Mouse (Mus musculus) ES-E14 (cell line): Measurements from ENCODE around the gene Phf2. TPM values are rescaled to one million over a fixed set of nuclear protein-coding genes. Genes with fewer than 3 reads are reported as not detected.

Source experiments
- DNase-seq: peaks from one replicate; pipeline ENCODE4 v3.0.0-alpha.2; 2013; ENCODE audit warnings: low read depth, low spot score
- H3K27ac ChIP-seq: 2 replicates; pipeline ENCODE4 v1.5.1; 2012; ENCODE audit warnings: low read depth, mild to moderate bottlenecking, low read length, moderate library complexity, mixed read lengths; ENCODE audit not compliant: poor library complexity, insufficient read depth, severe bottlenecking
- H3K36me3 ChIP-seq: 2 replicates; pipeline ENCODE4 v1.6.1; 2012; ENCODE audit warnings: mild to moderate bottlenecking, low read length, moderate library complexity, mixed read lengths; ENCODE audit not compliant: control insufficient read depth, poor library complexity, insufficient read depth, severe bottlenecking
- H3K4me1 ChIP-seq, 2 experiments: fragments of 150-350 bp in 1 of 2; sonication (generic) in 1 of 2; 2 replicates each; pipeline ENCODE4 v1.6.1; 2012; ENCODE audit warnings: low read length in 2 of 2, mild to moderate bottlenecking in 1 of 2, mixed read lengths in 1 of 2; ENCODE audit not compliant: control insufficient read depth in 2 of 2, insufficient read depth in 2 of 2, poor library complexity in 1 of 2
- H3K4me3 ChIP-seq, 2 experiments: fragments of 150-350 bp in 1 of 2; sonication (generic) in 1 of 2; 2 replicates each; pipeline ENCODE4 v1.5.1; 2012; ENCODE audit warnings: low read length in 2 of 2, low read depth in 1 of 2, mild to moderate bottlenecking in 1 of 2, mixed read lengths in 1 of 2; ENCODE audit not compliant: insufficient read depth in 1 of 2, poor library complexity in 1 of 2, severe bottlenecking in 1 of 2
- H3K9ac ChIP-seq: 2 replicates; pipeline ENCODE4 v1.6.1; 2012; ENCODE audit warnings: low read depth, mild to moderate bottlenecking, low read length, mixed read lengths; ENCODE audit not compliant: poor library complexity, insufficient read depth, severe bottlenecking
- H3K9me3 ChIP-seq: fragments of 150-350 bp; sonication (generic); 2 replicates; pipeline ENCODE4 v1.6.1; 2012; ENCODE audit warnings: low read depth, mild to moderate bottlenecking, low read length; ENCODE audit not compliant: control insufficient read depth, insufficient read depth
- CHD2 ChIP-seq: IDR thresholded peaks from 2 replicates; pipeline ENCODE4 v1.6.1; 2014; ENCODE audit warnings: mild to moderate bottlenecking, low read depth, low read length, inconsistent platforms
- HCFC1 ChIP-seq: IDR thresholded peaks from 2 replicates; pipeline ENCODE4 v1.6.1; 2012; ENCODE audit warnings: low read length, inconsistent platforms, borderline replicate concordance; ENCODE audit not compliant: insufficient read depth
- MAFK ChIP-seq: IDR thresholded peaks from 2 replicates; pipeline ENCODE4 v1.6.1; 2014; ENCODE audit warnings: mild to moderate bottlenecking, low read depth, low read length, inconsistent platforms; ENCODE audit not compliant: insufficient read depth
- ZC3H11A ChIP-seq: IDR thresholded peaks from 2 replicates; pipeline ENCODE4 v1.6.1; 2012; ENCODE audit warnings: low read depth, mild to moderate bottlenecking, inconsistent platforms, low read length, borderline replicate concordance
- ZNF384 ChIP-seq: IDR thresholded peaks from 2 replicates; pipeline ENCODE4 v1.6.1; 2012; ENCODE audit warnings: low read depth, low read length, inconsistent platforms
- in situ Hi-C, 2 experiments: fragments of 600-800 bp; cut with MboI; formaldehyde crosslinking; loops; one replicate each; pipeline ENCODE4 v1.15.1; 2025; ENCODE audit warnings: low sequenced_read_pairs in 2 of 2, inconsistent platforms in 1 of 2; ENCODE audit not compliant: unreplicated experiment in 2 of 2
- total RNA-seq: library from RNA; depleted of rRNA; stranded (reverse); fragments of 300-350 nt; gene quantifications from 2 replicates; pipeline ENCODE4 v1.2.3, GENCODE M21; 2012

Gene Phf2
- total RNA-seq, 1 experiment: 3.8 TPM

DNA sequence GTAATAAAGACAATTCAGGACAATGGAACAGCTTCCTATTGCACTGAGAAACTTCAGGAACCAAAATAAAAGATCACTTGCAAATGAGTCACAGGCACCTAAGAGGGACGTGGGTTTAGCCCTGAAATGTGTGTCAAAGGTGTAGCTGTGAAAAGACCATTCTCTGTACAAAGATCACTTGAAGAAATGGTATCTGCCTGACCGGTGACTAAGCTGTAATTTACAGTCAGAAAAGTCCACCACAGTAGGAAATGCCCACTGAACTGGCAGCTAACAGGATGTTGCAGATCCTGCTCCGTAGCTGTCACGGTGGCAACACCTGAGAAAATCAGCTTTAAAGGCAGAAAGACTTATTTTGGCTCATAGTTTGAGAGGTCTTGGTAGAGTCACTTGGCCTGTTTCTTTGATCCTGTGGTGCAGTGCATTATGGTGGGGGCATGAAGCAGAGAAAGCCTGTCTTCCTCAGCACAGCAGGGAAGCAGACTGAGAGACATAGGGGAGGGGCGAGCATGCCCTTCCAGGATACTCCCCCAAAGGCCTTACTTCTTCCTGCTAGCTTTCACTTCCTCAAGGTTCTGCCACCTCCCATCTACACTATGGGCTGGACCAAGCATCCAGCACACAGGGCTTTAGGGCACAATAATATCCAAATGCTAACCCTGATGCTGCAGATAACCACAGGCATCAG lies 28.9 kb downstream of the Phf2 start:
- no peak for DNase-seq
- Histone ChIP-seq H3K9me3 (no peaks in the 10 kb centered on the region), H3K27ac (no peak overlapping the region), H3K4me1 (peaks cover 0 to 5% of the 10 kb centered on the region in 2 experiments; a peak in 1 of 4 replicates), H3K36me3 (peaks cover 2% of the 10 kb centered on the region; the same call in 1 of the 2 replicates), H3K4me3 (no peak overlapping the region), H3K9ac (no peak overlapping the region)
- in situ Hi-C loops: no loop called here
- TF ChIP-seq MAFK: no peak

DNA sequence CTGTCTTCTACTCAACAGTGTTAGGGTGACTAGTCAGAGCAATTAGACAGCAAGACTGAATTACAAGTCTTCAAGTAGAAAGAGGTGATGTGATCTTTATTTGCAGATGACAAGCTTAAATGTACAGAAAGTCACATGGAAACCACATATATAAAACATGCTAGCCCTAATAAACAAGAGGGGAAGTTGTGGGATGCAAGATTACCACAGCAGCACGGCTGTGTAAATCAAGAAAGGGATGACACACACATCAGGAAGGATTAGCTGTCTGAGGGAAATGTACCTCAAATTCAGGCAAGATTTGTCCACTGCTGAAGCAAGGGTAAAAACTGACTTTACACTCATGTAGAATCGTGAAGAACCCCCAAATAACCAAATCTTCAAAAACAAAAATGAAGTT lies 32.6 kb downstream of the Phf2 start:
- no peak for TF ChIP-seq MAFK
- no peak for TF ChIP-seq CHD2
- no peak for TF ChIP-seq ZC3H11A
- no peak for TF ChIP-seq HCFC1
- no peak for TF ChIP-seq ZNF384
- H3K4me1 ChIP-seq: peaks cover 0 to 5% of the 10 kb centered on the region in 2 experiments; a peak in 1 of 4 replicates
- no peaks in the 10 kb centered on the region for H3K9me3 ChIP-seq
- no peak overlapping the region for H3K9ac ChIP-seq
- DNase-seq: no peak
- H3K27ac ChIP-seq: no peak overlapping the region
- peaks cover 2% of the 10 kb centered on the region; the same call in 1 of the 2 replicates for H3K36me3 ChIP-seq
- H3K4me3 ChIP-seq: no peak overlapping the region
- in situ Hi-C loops: no loop called here

- no peak for DNase-seq
- in situ Hi-C loops: no loop called here
Observed at GRCm38 (mm10) chr13:48837537-48837936, 33.4 kb downstream of the Phf2 start.

GRCm38 (mm10) chr13:48830528-48831250 lies 40.2 kb downstream of the Phf2 start:
- Histone ChIP-seq H3K4me3 (no peak overlapping the region), H3K27ac (no peak overlapping the region), H3K4me1 (no peaks in the 10 kb centered on the region), H3K9ac (no peak overlapping the region), H3K36me3 (no peaks in the 10 kb centered on the region), H3K9me3 (no peaks in the 10 kb centered on the region)
- TF ChIP-seq CHD2 (no peak), ZC3H11A (no peak), ZNF384 (no peak), MAFK (no peak), HCFC1 (no peak)
- in situ Hi-C loops: no loop called here
- DNase-seq: no peak

More at GRCm38 (mm10) chr13:48837537-48837936, 33.4 kb downstream of the Phf2 start:
- Histone ChIP-seq H3K9me3 (no peaks in the 10 kb centered on the region), H3K4me3 (no peak overlapping the region), H3K9ac (no peak overlapping the region), H3K27ac (no peak overlapping the region), H3K4me1 (peaks cover 0 to 4% of the 10 kb centered on the region in 2 experiments; a peak in 1 of 4 replicates), H3K36me3 (peaks cover 2% of the 10 kb centered on the region; the same call in 1 of the 2 replicates)
- TF ChIP-seq HCFC1 (no peak), ZNF384 (no peak), CHD2 (no peak), ZC3H11A (no peak), MAFK (no peak)
